Mouse (Mus musculus) midbrain, embryonic 14.5 days (tissue): ENCODE results near the gene Fut7. TPM values are rescaled to one million over a fixed set of nuclear protein-coding genes. Genes with fewer than 3 reads are reported as not detected.

Source experiments
- ATAC-seq: fragments of 200-750 bp; cut with Nextera tagmentation; 2 replicates; pipeline ENCODE4 v1.8.0; 2017; ENCODE audit warnings: moderate number of reproducible peaks, moderate library complexity; ENCODE audit not compliant: low FRiP score, low TSS enrichment
- DNase-seq: peaks from one replicate; pipeline ENCODE4 v3.0.0-alpha.2; 2015
- H3K27ac ChIP-seq: fragments of 300-500 bp; sonication (generic); replicated peaks from 2 replicates; pipeline ENCODE4 v1.5.1; 2014; ENCODE audit warnings: mild to moderate bottlenecking, low read depth, low read length, moderate library complexity
- H3K27me3 ChIP-seq: fragments of 300-500 bp; sonication (generic); 2 replicates; pipeline ENCODE4 v1.6.1; 2014; ENCODE audit warnings: low read length, control low read depth, mixed read lengths; ENCODE audit not compliant: control insufficient read depth, insufficient read depth
- H3K36me3 ChIP-seq: fragments of 300-500 bp; sonication (generic); 2 replicates; pipeline ENCODE4 v1.6.1; 2014; ENCODE audit warnings: low read length, control low read depth; ENCODE audit not compliant: control insufficient read depth, insufficient read depth
- H3K4me1 ChIP-seq: fragments of 300-500 bp; sonication (generic); 2 replicates; pipeline ENCODE4 v1.6.1; 2014; ENCODE audit warnings: mild to moderate bottlenecking, antibody characterized with exemption, low read length, control low read depth; ENCODE audit not compliant: control insufficient read depth, insufficient read depth
- H3K4me2 ChIP-seq: fragments of 300-500 bp; sonication (generic); 2 replicates; pipeline ENCODE4 v1.6.1; 2014; ENCODE audit warnings: mild to moderate bottlenecking, low read length, moderate library complexity
- H3K4me3 ChIP-seq: fragments of 300-500 bp; sonication (generic); replicated peaks from 2 replicates; pipeline ENCODE4 v1.5.1; 2014; ENCODE audit warnings: low read depth, low read length
- H3K9ac ChIP-seq: fragments of 300-500 bp; sonication (generic); replicated peaks from 2 replicates; pipeline ENCODE4 v1.6.1; 2014; ENCODE audit warnings: mild to moderate bottlenecking, low read length, moderate library complexity
- H3K9me3 ChIP-seq: fragments of 300-500 bp; sonication (generic); 2 replicates; pipeline ENCODE4 v1.6.1; 2016; ENCODE audit warnings: low read length, control low read depth, mixed read lengths; ENCODE audit not compliant: control insufficient read depth
- WGBS: fragments of 180-500 bp; shearing (Covaris S2); extraction: QIAGEN DNeasy Blood & Tissue Kit; methylation state at CpG from one replicate; pipeline ENCODE4 v1.1.7; 2014; 5-methylcytosine and 5-hydroxymethylcytosine counted together
- polyA plus RNA-seq: library from polyadenylated mRNA; unstranded; fragments of >200 nt; fragmentation: Nextera tagmentation; extraction: Ambion mirVana; gene quantifications from 2 replicates; pipeline ENCODE4 v1.2.1, GENCODE M21; 2014

The Fut7 gene
- polyA plus RNA-seq, 1 experiment from 2014 or later = 0.17 TPM

DNA sequence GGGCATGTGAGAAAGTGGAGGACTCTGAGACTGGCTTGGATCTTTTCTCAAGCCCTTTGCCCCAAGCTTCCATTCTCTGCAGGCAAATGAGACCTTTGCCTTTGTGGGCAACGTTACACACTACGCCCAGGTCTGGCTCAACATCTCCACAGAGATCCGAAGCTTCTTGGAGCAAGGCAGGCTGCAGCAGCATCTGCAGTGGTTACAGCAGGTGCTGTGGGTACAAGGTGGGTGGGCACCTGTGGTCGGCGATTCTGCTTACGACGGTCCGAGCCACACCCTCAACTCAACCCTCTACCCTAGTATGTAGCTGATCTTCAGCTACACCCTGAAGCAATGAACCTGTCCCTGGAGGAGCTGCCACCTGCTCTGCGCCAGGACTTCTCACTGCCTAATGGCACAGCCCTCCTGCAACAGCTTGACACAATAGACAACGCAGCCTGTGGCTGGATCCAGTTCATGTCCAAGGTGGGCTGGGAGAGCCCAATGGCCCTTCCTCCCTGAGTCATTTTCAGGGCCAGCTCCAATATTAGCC is 13.3 kb downstream of the Fut7 start:
- WGBS = 95% methylated on average over 10 of the region's 10 CpGs
- Histone ChIP-seq H3K4me3 (no peak overlapping the region), H3K4me2 (no peak overlapping the region), H3K9ac (no peak overlapping the region), H3K27ac (no peak overlapping the region), H3K36me3 (peaks cover 77% of the 10 kb centered on the region), H3K27me3 (no peaks in the 10 kb centered on the region), H3K9me3 (no peaks in the 10 kb centered on the region), H3K4me1 (peaks cover 4% of the 10 kb centered on the region)
- no peak for ATAC-seq
- DNase-seq = no peak

DNA sequence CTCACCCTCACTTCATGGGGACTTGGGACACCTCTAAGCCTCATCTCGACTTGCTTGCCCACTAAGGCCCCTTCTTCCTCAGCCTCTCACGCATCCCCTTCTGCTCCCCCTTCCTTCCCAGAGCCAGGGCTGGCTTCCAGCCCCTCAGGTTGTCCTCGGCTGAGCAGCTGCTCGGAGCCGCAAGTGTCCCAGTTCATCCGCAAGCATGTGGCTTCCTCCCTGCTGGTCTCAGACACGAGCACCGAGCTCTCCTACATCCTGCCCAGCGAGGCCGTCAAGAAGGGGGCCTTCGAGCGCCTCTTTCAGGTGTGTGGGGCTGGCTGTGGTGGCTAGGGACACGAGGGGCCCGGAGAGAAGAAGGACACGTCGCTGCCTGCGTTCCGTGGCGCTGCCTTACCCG is 18.0 kb downstream of the Fut7 start:
- H3K36me3 ChIP-seq = peaks cover 97% of the 10 kb centered on the region

DNA sequence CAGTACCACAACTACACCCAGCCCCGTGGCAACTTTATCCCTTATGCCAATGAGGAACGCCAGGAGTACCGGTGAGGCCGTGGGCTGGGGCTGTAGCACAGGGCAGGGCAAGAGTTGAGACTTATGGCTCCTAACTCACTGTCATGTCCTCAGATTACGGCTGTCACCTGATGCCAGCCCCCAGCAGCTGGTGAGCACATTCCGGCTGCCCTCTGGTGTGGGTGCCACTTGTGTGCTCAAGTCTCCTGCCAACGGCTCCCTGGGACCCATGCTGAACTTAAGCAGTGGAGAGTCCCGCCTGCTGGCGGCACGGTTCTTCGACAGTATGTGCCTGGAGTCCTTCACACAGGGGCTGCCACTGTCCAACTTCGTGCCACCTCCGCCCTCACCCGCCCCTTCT is 19.6 kb downstream of the Fut7 start:
- Histone ChIP-seq H3K9ac (no peak overlapping the region), H3K27me3 (no peaks in the 10 kb centered on the region), H3K9me3 (no peaks in the 10 kb centered on the region), H3K4me2 (no peak overlapping the region), H3K4me3 (no peak overlapping the region), H3K27ac (no peak overlapping the region), H3K4me1 (no peaks in the 10 kb centered on the region), H3K36me3 (peaks cover 97% of the 10 kb centered on the region)
- 92% methylated on average over 14 of the region's 14 CpGs for WGBS
- no peak for ATAC-seq
- DNase-seq = no peak

More for the DNA sequence above, 18.0 kb downstream of the Fut7 start:
- H3K27me3 ChIP-seq = no peaks in the 10 kb centered on the region
- ATAC-seq (no peak), DNase-seq (no peak)
- H3K4me1 ChIP-seq = no peaks in the 10 kb centered on the region
- no peaks in the 10 kb centered on the region for H3K9me3 ChIP-seq
- H3K9ac ChIP-seq = no peak overlapping the region
- no peak overlapping the region for H3K4me3 ChIP-seq
- no peak overlapping the region for H3K27ac ChIP-seq
- WGBS = 90% methylated on average over 20 of the region's 20 CpGs
- no peak overlapping the region for H3K4me2 ChIP-seq

DNA sequence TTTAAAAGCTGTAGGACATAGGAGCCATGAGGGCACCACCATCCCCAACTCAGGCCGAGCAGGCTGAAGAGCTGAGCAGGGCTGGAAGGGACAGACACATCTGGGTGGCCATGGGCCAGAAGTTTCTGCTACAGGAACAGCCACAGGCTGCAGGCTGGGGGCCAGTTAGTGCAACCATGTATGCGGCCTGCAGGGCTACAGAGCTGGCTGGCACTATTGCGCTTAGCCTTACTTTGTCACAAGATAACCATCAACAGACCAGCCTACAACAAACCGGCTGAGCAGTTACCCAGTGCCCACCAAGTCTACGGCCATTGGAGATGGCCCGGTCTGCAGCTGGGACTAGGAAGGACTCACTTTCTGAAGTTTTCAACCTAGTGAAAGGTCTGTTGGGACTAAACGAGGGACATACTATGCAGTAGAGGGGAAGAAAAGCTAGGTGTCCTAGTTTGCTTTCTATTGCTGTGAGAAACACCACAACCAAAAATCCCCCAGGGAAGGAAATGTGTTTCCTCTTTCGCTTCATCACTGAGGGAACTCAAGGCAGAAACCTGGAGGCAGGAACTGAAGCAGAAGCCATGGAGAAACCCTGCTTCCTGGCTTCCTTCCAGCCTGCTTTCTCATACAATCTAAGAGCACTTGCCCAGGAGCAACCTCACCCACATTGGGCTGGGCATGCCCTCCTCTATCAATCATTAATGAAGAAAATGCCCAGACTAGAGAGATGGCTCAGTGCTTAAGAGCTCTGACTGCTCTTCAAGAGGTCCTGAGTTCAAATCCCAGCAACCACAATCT is 28.0 kb downstream of the Fut7 start:
- Histone ChIP-seq H3K4me2 (no peak overlapping the region), H3K27me3 (no peaks in the 10 kb centered on the region), H3K27ac (no peak overlapping the region), H3K36me3 (peaks cover 35% of the 10 kb centered on the region), H3K4me1 (no peaks in the 10 kb centered on the region), H3K9me3 (no peaks in the 10 kb centered on the region), H3K9ac (no peak overlapping the region), H3K4me3 (no peak overlapping the region)
- no peak for DNase-seq
- 91% methylated on average over 8 of the region's 8 CpGs for WGBS
- ATAC-seq = no peak

DNA sequence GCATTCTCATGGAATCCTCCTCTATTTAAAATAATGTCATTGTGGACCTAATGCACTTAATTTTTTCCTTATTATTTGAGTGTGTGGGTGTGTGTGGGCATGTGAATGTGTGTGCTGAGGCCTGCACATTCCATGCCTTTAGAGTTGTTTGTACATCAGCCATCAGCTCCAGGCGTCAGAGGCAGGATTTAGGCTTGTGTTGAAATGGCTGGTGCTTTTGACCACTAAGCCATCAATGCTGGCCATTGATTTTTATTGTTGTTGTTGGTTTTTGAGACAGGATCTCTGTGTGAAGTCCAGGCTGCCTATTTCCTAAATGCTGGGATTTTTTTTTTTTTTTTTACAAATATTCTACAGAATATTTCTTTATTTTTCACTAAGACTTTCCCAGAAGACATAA is 29.9 kb downstream of the Fut7 start:
- H3K36me3 ChIP-seq = peaks cover 22% of the 10 kb centered on the region
- H3K4me1 ChIP-seq = no peaks in the 10 kb centered on the region
- 48% methylated on average over 1 of the region's 1 CpGs for WGBS
- H3K4me3 ChIP-seq = no peak overlapping the region
- no peaks in the 10 kb centered on the region for H3K9me3 ChIP-seq
- ATAC-seq (no peak), DNase-seq (no peak)
- no peak overlapping the region for H3K4me2 ChIP-seq
- no peak overlapping the region for H3K9ac ChIP-seq
- H3K27ac ChIP-seq = no peak overlapping the region
- H3K27me3 ChIP-seq = no peaks in the 10 kb centered on the region

DNA sequence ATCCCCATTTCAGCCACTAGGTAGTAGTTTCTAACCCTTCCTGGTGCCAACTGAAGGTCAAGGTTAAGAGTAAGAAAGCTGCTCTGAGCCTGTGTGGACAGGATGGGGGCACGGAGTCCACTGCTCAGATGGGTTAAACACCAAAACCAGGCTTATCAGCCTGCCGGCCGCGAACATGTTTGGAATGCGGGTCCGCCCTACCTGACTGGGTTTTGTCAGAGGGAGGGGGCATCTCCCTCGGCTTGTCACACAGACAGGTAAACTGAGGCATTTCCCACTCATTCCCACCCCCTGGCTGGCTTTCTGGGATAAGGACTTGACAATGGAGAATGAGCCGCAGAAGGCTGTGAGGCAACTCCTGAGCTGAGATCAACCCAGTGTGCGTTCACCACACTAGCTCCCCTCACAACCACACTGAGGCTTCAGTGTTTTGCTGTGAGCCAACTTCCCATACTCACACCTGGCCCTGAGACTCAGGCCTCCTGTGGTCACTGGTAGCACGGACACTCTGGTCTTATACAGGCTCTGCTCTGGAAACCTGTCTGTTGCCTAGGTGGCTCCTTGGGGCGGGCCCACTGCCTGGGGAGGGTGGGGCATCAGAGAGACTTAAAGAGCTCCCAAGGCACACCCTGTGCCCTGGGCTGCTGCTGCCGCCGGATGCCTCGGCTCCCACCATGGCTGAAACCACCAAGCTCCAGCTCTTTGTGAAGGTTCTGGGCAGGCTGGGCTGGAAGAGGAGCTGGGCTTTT is 33.3 kb downstream of the Fut7 start, which contains the start of gene Clic3:
Gene Clic3, plus strand, starts transcription at position 634 of the 749 bp plus-strand sequence.
- WGBS = 70% methylated on average over 14 of the region's 14 CpGs
- H3K4me3 ChIP-seq = no peak within 1 kb of the TSS
- ATAC-seq (no peak), DNase-seq (no peak)
- H3K27me3 ChIP-seq = no peaks in the 10 kb centered on the region
- H3K9me3 ChIP-seq = no peaks in the 10 kb centered on the region
- H3K4me1 ChIP-seq = peaks cover 14% of the 10 kb centered on the region
- H3K9ac ChIP-seq = no peak within 1 kb of the TSS
- H3K27ac ChIP-seq = no peak within 1 kb of the TSS
- peaks cover 22% of the 10 kb centered on the region for H3K36me3 ChIP-seq
- no peak within 1 kb of the TSS for H3K4me2 ChIP-seq

DNA sequence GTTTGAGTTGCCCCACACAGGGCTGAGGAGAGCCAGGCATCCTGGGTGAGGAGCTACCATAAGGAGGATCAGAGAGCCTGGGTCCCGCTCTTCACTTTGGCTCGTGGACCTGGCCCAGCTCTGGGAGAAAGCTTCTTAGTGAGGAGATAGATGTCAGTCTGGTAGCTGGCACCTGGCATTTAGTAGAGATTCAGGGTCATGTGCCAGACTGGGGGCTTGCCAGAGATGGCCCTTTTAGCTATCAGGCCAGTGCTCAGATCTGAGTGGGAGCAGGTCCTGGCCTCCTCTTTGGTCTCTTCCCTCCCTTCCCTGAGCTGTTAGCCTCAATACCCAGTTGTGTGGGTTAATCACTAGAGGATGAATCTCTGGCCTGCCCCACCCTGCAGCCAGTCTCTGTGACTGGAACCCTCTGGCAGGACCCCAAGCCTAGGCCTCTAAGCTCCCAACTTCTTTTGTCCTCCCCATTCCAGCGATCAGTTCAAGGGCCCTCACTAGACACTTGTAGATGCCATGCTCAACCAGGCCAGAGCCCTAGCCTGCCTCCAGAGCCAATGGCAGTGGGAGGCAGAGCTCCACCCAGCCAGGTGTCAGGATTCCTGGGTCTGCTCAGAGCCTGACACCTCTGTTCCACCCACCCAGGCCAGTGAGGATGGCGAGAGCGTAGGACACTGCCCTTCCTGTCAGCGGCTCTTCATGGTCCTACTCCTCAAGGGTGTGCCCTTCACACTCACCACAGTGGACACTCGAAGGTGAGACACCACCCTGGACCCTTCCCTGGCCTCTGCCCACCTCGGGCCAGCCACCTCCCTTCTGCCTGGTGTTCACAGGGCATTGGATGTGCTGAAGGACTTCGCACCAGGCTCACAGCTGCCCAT is 34.2 kb downstream of the Fut7 start:
- DNase-seq = no peak
- 83% methylated on average over 9 of the region's 9 CpGs for WGBS

DNA sequence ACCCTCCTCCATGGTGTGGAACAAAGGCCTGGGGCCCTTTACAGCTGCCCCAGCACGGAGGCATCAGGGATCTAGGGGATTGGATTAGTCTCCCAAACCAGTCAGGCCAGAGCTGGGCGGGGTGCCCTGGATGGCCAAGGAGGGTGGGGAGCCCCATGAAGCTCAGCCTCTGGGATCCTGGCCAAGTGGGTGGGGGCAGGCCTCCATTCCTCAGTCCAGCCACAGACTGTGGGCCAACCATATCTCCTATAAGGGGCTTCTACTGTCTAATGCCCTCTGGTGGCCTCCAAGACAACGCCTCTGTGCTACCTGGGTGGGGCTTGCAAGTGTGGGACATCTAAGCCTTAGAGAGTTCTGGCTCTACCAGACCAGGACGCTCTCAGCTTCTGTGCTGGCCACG is 35.8 kb downstream of the Fut7 start:
- no peak overlapping the region for H3K4me3 ChIP-seq
- no peak overlapping the region; the same call in 1 of the 2 replicates for H3K4me2 ChIP-seq

More for the DNA sequence above, 34.2 kb downstream of the Fut7 start:
- Histone ChIP-seq H3K27ac (no peak overlapping the region), H3K4me2 (no peak overlapping the region), H3K27me3 (no peaks in the 10 kb centered on the region), H3K9ac (no peak overlapping the region), H3K4me1 (peaks cover 17% of the 10 kb centered on the region), H3K4me3 (no peak overlapping the region), H3K9me3 (no peaks in the 10 kb centered on the region), H3K36me3 (peaks cover 22% of the 10 kb centered on the region)
- ATAC-seq = no peak

More for the DNA sequence above, 35.8 kb downstream of the Fut7 start:
- 79% methylated on average over 5 of the region's 5 CpGs for WGBS
- Histone ChIP-seq H3K27ac (no peak overlapping the region), H3K9ac (no peak overlapping the region), H3K9me3 (no peaks in the 10 kb centered on the region), H3K27me3 (no peaks in the 10 kb centered on the region), H3K4me1 (peaks cover 17% of the 10 kb centered on the region), H3K36me3 (peaks cover 22% of the 10 kb centered on the region)
- DNase-seq = no peak
- no peak for ATAC-seq
